Mouse (Mus musculus) bone marrow macrophage, adult 2 months (primary cell): ENCODE results near the gene Gng2. TPM values are rescaled to one million over a fixed set of nuclear protein-coding genes. Genes with fewer than 3 reads are reported as not detected.

Experiments
- H3K27ac ChIP-seq: 2 replicates; pipeline ENCODE4 v1.5.1; 2012; ENCODE audit warnings: low read depth, low read length; ENCODE audit not compliant: insufficient read depth
- H3K4me1 ChIP-seq: 2 replicates; pipeline ENCODE4 v1.6.1; 2012; ENCODE audit warnings: low read length; ENCODE audit not compliant: control insufficient read depth, insufficient read depth
- H3K4me3 ChIP-seq: 2 replicates; pipeline ENCODE4 v1.5.1; 2012; ENCODE audit warnings: mild to moderate bottlenecking, low read length, moderate library complexity; ENCODE audit not compliant: insufficient read depth
- CTCF ChIP-seq: IDR thresholded peaks from 2 replicates; pipeline ENCODE4 v1.5.1; 2012; ENCODE audit warnings: low read depth, mild to moderate bottlenecking, low read length, moderate library complexity
- POLR2A ChIP-seq: IDR thresholded peaks from 2 replicates; pipeline ENCODE4 v1.6.1; 2012; ENCODE audit warnings: mild to moderate bottlenecking, low read depth, low read length, borderline replicate concordance
- polyA plus RNA-seq: library from polyadenylated mRNA; stranded (reverse); fragments of >200 nt; gene quantifications from 2 replicates; pipeline ENCODE4 v1.2.4, GENCODE M21; 2012; ENCODE audit not compliant: missing spikeins, insufficient read depth, insufficient read length

The Gng2 gene
- polyA plus RNA-seq, 1 experiment = 210 TPM

GRCm38 (mm10) chr14:19969011-19969521 lies 8.4 kb downstream of the Gng2 start:
- Histone ChIP-seq H3K4me3 (peak overlapping the region; percentile 47), H3K27ac (peak overlapping the region; percentile 77), H3K4me1 (peaks cover 78% of the 10 kb centered on the region)
- no peak for TF ChIP-seq POLR2A

GRCm38 (mm10) chr14:19968321-19969010 lies 9.0 kb downstream of the Gng2 start:
- peak overlapping the region; percentile 77 for H3K27ac ChIP-seq
- peaks cover 77% of the 10 kb centered on the region for H3K4me1 ChIP-seq
- TF ChIP-seq POLR2A = no peak
- TF ChIP-seq CTCF = no peak
- peak overlapping the region; percentile 47 for H3K4me3 ChIP-seq

- Histone ChIP-seq H3K4me3 (no peak overlapping the region), H3K27ac (no peak overlapping the region), H3K4me1 (peaks cover 71% of the 10 kb centered on the region)
Measured at GRCm38 (mm10) chr14:19967482-19967881, 9.9 kb downstream of the Gng2 start.

GRCm38 (mm10) chr14:19963961-19964505 lies 13.4 kb downstream of the Gng2 start:
- TF ChIP-seq POLR2A = no peak
- TF ChIP-seq CTCF = no peak
- Histone ChIP-seq H3K4me3 (no peak overlapping the region), H3K27ac (0 out of 2 replicates have a peak overlapping the region, but pooled peaks have one; percentile 0), H3K4me1 (peaks cover 52% of the 10 kb centered on the region)

More at GRCm38 (mm10) chr14:19967482-19967881, 9.9 kb downstream of the Gng2 start:
- no peak for TF ChIP-seq POLR2A
- no peak for TF ChIP-seq CTCF

- Histone ChIP-seq H3K27ac (no peak overlapping the region), H3K4me3 (no peak overlapping the region), H3K4me1 (peaks cover 36% of the 10 kb centered on the region)
- TF ChIP-seq POLR2A (no peak), CTCF (no peak)
Measured at GRCm38 (mm10) chr14:19961924-19962915, 15.2 kb downstream of the Gng2 start.

- TF ChIP-seq POLR2A = no peak
- no peak for TF ChIP-seq CTCF
- Histone ChIP-seq H3K27ac (no peak overlapping the region), H3K4me3 (no peak overlapping the region), H3K4me1 (peaks cover 19% of the 10 kb centered on the region)
Measured at GRCm38 (mm10) chr14:19959860-19960259, 17.6 kb downstream of the Gng2 start.

GRCm38 (mm10) chr14:19955077-19955476 lies 22.4 kb downstream of the Gng2 start:
- no peak for TF ChIP-seq POLR2A
- no peak for TF ChIP-seq CTCF
- peaks cover 23% of the 10 kb centered on the region for H3K4me1 ChIP-seq
- H3K27ac ChIP-seq = no peak overlapping the region
- H3K4me3 ChIP-seq = no peak overlapping the region

GRCm38 (mm10) chr14:19950812-19951211 lies 26.6 kb downstream of the Gng2 start:
- no peak overlapping the region for H3K4me3 ChIP-seq
- H3K4me1 ChIP-seq = peaks cover 30% of the 10 kb centered on the region
- TF ChIP-seq POLR2A = no peak
- TF ChIP-seq CTCF = no peak
- peak overlapping the region; percentile 88 for H3K27ac ChIP-seq

GRCm38 (mm10) chr14:19949475-19949874 lies 28.0 kb downstream of the Gng2 start:
- Histone ChIP-seq H3K27ac (0 out of 2 replicates have a peak overlapping the region, but pooled peaks have one; percentile 6), H3K4me3 (no peak overlapping the region), H3K4me1 (peaks cover 30% of the 10 kb centered on the region)
- no peak for TF ChIP-seq POLR2A
- TF ChIP-seq CTCF = no peak

GRCm38 (mm10) chr14:19946221-19946620 lies 31.2 kb downstream of the Gng2 start:
- Histone ChIP-seq H3K27ac (no peak overlapping the region), H3K4me1 (peaks cover 17% of the 10 kb centered on the region), H3K4me3 (no peak overlapping the region)
- TF ChIP-seq CTCF = no peak
- TF ChIP-seq POLR2A = no peak
